Mouse (Mus musculus): Measurements from ENCODE around the gene Prr18. TPM values are rescaled to one million over a fixed set of nuclear protein-coding genes. Genes with fewer than 3 reads are reported as not detected.

The Prr18 gene
- 1.1 and 1.3 TPM in 2 replicates for polyA plus RNA-seq (2012; rRNA removed)

GRCm38 (mm10) chr17:8337159-8337558 is at the start of gene Prr18:
Prr18 (plus strand) TSS chr17:8337459.

GRCm38 (mm10) chr17:8310838-8311614 is 26.2 kb upstream of the Prr18 start, which contains the start of gene Sft2d1:
Sft2d1 (plus strand) TSS chr17:8311102.

GRCm38 (mm10) chr17:8355692-8356091 is 18.4 kb downstream of the Prr18 start, which contains the start of gene T2:
T2 (plus strand) TSS chr17:8355992.

Other genes with a start within 250 kb of the Prr18 start
- gene Gm49673, start 189.7 kb upstream of the Prr18 start, polyA plus RNA-seq (2012; rRNA removed): 2.4 TPM in 1 of 2 replicates, not detected in the other
- 14.6 and 14.8 TPM in 2 replicates for gene Rnaset2a, start 189.4 kb upstream of the Prr18 start, polyA plus RNA-seq (2012; rRNA removed)
- 0.18 and 0.29 TPM in 2 replicates for gene Fgfr1op, start 172.0 kb upstream of the Prr18 start, polyA plus RNA-seq (2012; rRNA removed)
- gene Ccr6, start 101.4 kb upstream of the Prr18 start, polyA plus RNA-seq (2012; rRNA removed): 0.09 and 0.22 TPM in 2 replicates
- gene Mpc1, start 54.6 kb upstream of the Prr18 start, polyA plus RNA-seq (2012; rRNA removed): 33.0 and 35.4 TPM in 2 replicates
- 81.8 and 82.4 TPM in 2 replicates for gene Sft2d1, start 26.4 kb upstream of the Prr18 start, polyA plus RNA-seq (2012; rRNA removed)
- gene T2, start 18.5 kb downstream of the Prr18 start, polyA plus RNA-seq (2012; rRNA removed): not detected in 2 replicates
- not detected in 2 replicates for gene T, start 97.0 kb downstream of the Prr18 start, polyA plus RNA-seq (2012; rRNA removed)
- 0.12 and 0.83 TPM in 2 replicates for gene Pde10a, start 187.9 kb downstream of the Prr18 start, polyA plus RNA-seq (2012; rRNA removed)
- not detected in 2 replicates for gene Gm17087, start 229.5 kb downstream of the Prr18 start, polyA plus RNA-seq (2012; rRNA removed)